Mouse (Mus musculus): Measurements from ENCODE around the gene Tcf3. TPM values are rescaled to one million over a fixed set of nuclear protein-coding genes. Genes with fewer than 3 reads are reported as not detected.
A peak's percentile ranks its signal among the peaks of the same experiment; 100 is the strongest.

Tcf3 gene
- total and polyA plus RNA-seq, 3 experiments: 146 to 223 (median 207) TPM

GRCm38 (mm10) chr10:80460324-80460723, 26.9 kb upstream of the Tcf3 start:
- Histone ChIP-seq H3K4me2 (ENCODE audit: insufficient read depth, low read depth, poor library complexity, severe bottlenecking) (no peak overlapping the region), H3K4me1 (ENCODE audit: control insufficient read depth in 1 of 2, insufficient read depth in 2 of 2) (peaks cover 6 to 12% of the 10 kb centered on the region in 2 experiments), H3K36me3 (replicated peaks in 1 of 2; ENCODE audit: control insufficient read depth in 1 of 2, insufficient read depth in 1 of 2, low read length in 1 of 2) (no peaks in the 10 kb centered on the region), H3K4me3 (replicated peaks in 1 of 3; ENCODE audit: low read depth in 2 of 3, low read length in 2 of 3, poor library complexity in 1 of 3) (no peak overlapping the region), H3K27me3 (replicated peaks) (peaks cover 33% of the 10 kb centered on the region), H3K9ac (ENCODE audit: insufficient read depth, low read depth) (no peak overlapping the region), H3K27ac (ENCODE audit: insufficient read depth, low read depth) (no peak overlapping the region), H3K79me2 (replicated peaks; ENCODE audit: control insufficient read depth, extremely low read depth, insufficient read depth, poor library complexity, severe bottlenecking) (no peaks in the 10 kb centered on the region), H3K9me3 (replicated peaks; ENCODE audit: low read length) (peaks cover 3% of the 10 kb centered on the region)
- DNase-seq (ENCODE audit: extremely low read depth): no peak
- TF ChIP-seq ELF1 (IDR thresholded peaks at IDR 0.05; ENCODE audit: low read depth, low read length) (no peak), MAFK (IDR thresholded peaks at IDR 0.05; ENCODE audit: insufficient replicate concordance, low read length) (peak; percentile 98), MXI1 (IDR thresholded peaks at IDR 0.05; ENCODE audit: low read depth, low read length) (no peak), TBP (conservative IDR thresholded peaks at IDR 0.05; ENCODE audit: low read depth, low read length) (no peak)
- dilution Hi-C loops (cut with MboI; ENCODE audit: extremely low pct_ligation_motif_present, extremely low pct_unique_long_range_greater_than_20kb, low sequenced_read_pairs) (no loop called here), in situ Hi-C loops (cut with MboI; ENCODE audit: low pct_ligation_motif_present, low pct_unique_long_range_greater_than_20kb, low sequenced_read_pairs) (no loop called here)

DNA sequence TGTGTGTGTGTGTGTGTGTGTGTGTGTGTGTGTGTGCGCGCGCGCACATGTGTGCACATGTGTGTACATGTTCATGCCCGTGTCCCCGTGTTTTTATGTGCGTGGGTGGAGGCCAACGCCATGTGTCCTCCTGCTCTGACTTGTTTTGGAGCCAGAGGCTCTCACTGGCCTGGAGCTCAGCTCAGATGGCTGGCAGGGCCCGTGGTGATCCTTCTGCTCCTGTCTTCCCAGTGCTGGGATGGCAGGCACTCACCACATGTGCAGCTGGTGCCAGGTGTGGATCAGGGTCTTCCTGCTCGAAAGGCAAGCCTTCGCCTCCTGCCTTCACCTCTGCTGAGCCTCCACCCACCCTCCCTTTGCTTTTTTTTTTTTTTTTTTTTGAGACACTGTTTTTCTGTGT, 26.2 kb upstream of the Tcf3 start:
- in situ Hi-C loops (cut with MboI; ENCODE audit: low pct_ligation_motif_present, low pct_unique_long_range_greater_than_20kb, low sequenced_read_pairs) (no loop called here), dilution Hi-C loops (cut with MboI; ENCODE audit: extremely low pct_ligation_motif_present, extremely low pct_unique_long_range_greater_than_20kb, low sequenced_read_pairs) (no loop called here)
- H3K9ac ChIP-seq (ENCODE audit: insufficient read depth, low read depth): no peak overlapping the region
- TF ChIP-seq UBTF (IDR thresholded peaks at IDR 0.05; ENCODE audit: low read depth, low read length): no peak
- TF ChIP-seq RAD21 (IDR thresholded peaks at IDR 0.05; ENCODE audit: low read depth, low read length): no peak
- TF ChIP-seq CHD1 (IDR thresholded peaks at IDR 0.05; ENCODE audit: low read depth, low read length): no peak
- TF ChIP-seq MEF2A (IDR thresholded peaks at IDR 0.05; ENCODE audit: borderline replicate concordance, low read depth, low read length): no peak
- TF ChIP-seq MXI1 (IDR thresholded peaks at IDR 0.05; ENCODE audit: low read depth, low read length): no peak
- no peak for TF ChIP-seq TBP (conservative IDR thresholded peaks at IDR 0.05; ENCODE audit: low read depth, low read length)
- TF ChIP-seq ZC3H11A (IDR thresholded peaks at IDR 0.05; ENCODE audit: low read depth, low read length): no peak
- TF ChIP-seq BHLHE40 (IDR thresholded peaks at IDR 0.05; ENCODE audit: low read depth, low read length): no peak
- TF ChIP-seq ELF1 (IDR thresholded peaks at IDR 0.05; ENCODE audit: low read depth, low read length): no peak
- TF ChIP-seq IRF4 (IDR thresholded peaks at IDR 0.05; ENCODE audit: low read depth, low read length): no peak
- TF ChIP-seq TCF12 (IDR thresholded peaks at IDR 0.05; ENCODE audit: low read depth, low read length): no peak
- no peak for TF ChIP-seq MAFK (IDR thresholded peaks at IDR 0.05; ENCODE audit: insufficient replicate concordance, low read length)
- no peak for TF ChIP-seq SIN3A (IDR thresholded peaks at IDR 0.05; ENCODE audit: low read length)
- no peak for TF ChIP-seq MAX (IDR thresholded peaks at IDR 0.05; ENCODE audit: low read length)
- TF ChIP-seq CTCF (conservative IDR thresholded peaks at IDR 0.05 in 1 of 2, IDR thresholded peaks at IDR 0.05 in 1 of 2; ENCODE audit: low read depth in 2 of 2, low read length in 2 of 2): no peak
- no peak for DNase-seq (ENCODE audit: extremely low read depth)
- H3K27me3 ChIP-seq (replicated peaks): peaks cover 29% of the 10 kb centered on the region
- H3K4me1 ChIP-seq (ENCODE audit: control insufficient read depth in 1 of 2, insufficient read depth in 2 of 2): peaks cover 6 to 12% of the 10 kb centered on the region in 2 experiments
- H3K4me3 ChIP-seq (replicated peaks in 1 of 3; ENCODE audit: low read depth in 2 of 3, low read length in 2 of 3, poor library complexity in 1 of 3): no peak overlapping the region
- H3K9me3 ChIP-seq (replicated peaks; ENCODE audit: low read length): peaks cover 1% of the 10 kb centered on the region
- no peaks in the 10 kb centered on the region for H3K36me3 ChIP-seq (replicated peaks in 1 of 2; ENCODE audit: control insufficient read depth in 1 of 2, insufficient read depth in 1 of 2, low read length in 1 of 2)
- no peaks in the 10 kb centered on the region for H3K79me2 ChIP-seq (replicated peaks; ENCODE audit: control insufficient read depth, extremely low read depth, insufficient read depth, poor library complexity, severe bottlenecking)
- no peak overlapping the region for H3K4me2 ChIP-seq (ENCODE audit: insufficient read depth, low read depth, poor library complexity, severe bottlenecking)
- H3K27ac ChIP-seq (ENCODE audit: insufficient read depth, low read depth): no peak overlapping the region

Data from CH12.LX (cell line).